ENCODE assay signal across 24 mouse cellular contexts in genomic region chr7:70279101-70279500, GRCm38 (mm10).
"Had no signal": no experiment of that assay in that cellular context is flagged by ENCODE, and none has a peak within 500 bp of the region (broad histone marks: within the 10 kb centered on the region; RNA-seq: fewer than 3 reads in every experiment).

No protein-coding gene starts in this region.

- H3K4me2 ChIP-seq: heart, embryonic 15.5 days; hindbrain, embryonic 13.5 days; limb, embryonic 13.5 days; limb, embryonic 15.5 days; liver, embryonic 12.5 days had no signal

- DNase-seq: gastrocnemius, postnatal 14 days; gastrocnemius, postnatal 36 days; heart, adult 2 months; heart, postnatal 14 days; heart, postnatal 36 days; kidney, adult 11 months; kidney, adult 2 months; kidney, adult 9 months; kidney, postnatal 14 days; kidney, postnatal 36 days; layer of hippocampus, adult 9-11 months; layer of hippocampus, postnatal 36 days; left cerebral cortex, postnatal 4 days had no signal

- H3K4me3 ChIP-seq: heart, adult 2 months; heart, embryonic 15.5 days; hindbrain, embryonic 13.5 days; hindbrain, embryonic 15.5 days; limb, embryonic 13.5 days; limb, embryonic 15.5 days; liver, embryonic 12.5 days had no signal

- H3K9ac ChIP-seq: heart, embryonic 13.5 days; heart, embryonic 15.5 days; hindbrain, embryonic 13.5 days; hindbrain, embryonic 15.5 days; kidney, embryonic 15.5 days; limb, embryonic 13.5 days; limb, embryonic 15.5 days; liver, embryonic 12.5 days had no signal

- H3K4me1 ChIP-seq: liver, embryonic 12.5 days had no signal

- H3K36me3 ChIP-seq: heart, embryonic 13.5 days; heart, embryonic 15.5 days; hindbrain, embryonic 13.5 days; hindbrain, embryonic 15.5 days; kidney, embryonic 15.5 days; limb, embryonic 13.5 days; limb, embryonic 15.5 days; liver, embryonic 12.5 days had no signal

- H3K27ac ChIP-seq: heart, adult 2 months; heart, embryonic 13.5 days; heart, embryonic 15.5 days; hindbrain, embryonic 13.5 days; hindbrain, embryonic 15.5 days; hindbrain, postnatal 0 days; kidney, embryonic 15.5 days; kidney, postnatal 0 days; limb, embryonic 13.5 days; limb, embryonic 15.5 days; liver, embryonic 12.5 days had no signal

- ATAC-seq: hindbrain, postnatal 0 days; intestine, embryonic 16.5 days; liver, embryonic 12.5 days had no signal

- H3K9me3 ChIP-seq: heart, embryonic 13.5 days; heart, embryonic 15.5 days; hindbrain, embryonic 13.5 days; hindbrain, embryonic 15.5 days; kidney, embryonic 15.5 days; limb, embryonic 13.5 days; limb, embryonic 15.5 days; liver, embryonic 12.5 days had no signal
